In the genomic region with DNA sequence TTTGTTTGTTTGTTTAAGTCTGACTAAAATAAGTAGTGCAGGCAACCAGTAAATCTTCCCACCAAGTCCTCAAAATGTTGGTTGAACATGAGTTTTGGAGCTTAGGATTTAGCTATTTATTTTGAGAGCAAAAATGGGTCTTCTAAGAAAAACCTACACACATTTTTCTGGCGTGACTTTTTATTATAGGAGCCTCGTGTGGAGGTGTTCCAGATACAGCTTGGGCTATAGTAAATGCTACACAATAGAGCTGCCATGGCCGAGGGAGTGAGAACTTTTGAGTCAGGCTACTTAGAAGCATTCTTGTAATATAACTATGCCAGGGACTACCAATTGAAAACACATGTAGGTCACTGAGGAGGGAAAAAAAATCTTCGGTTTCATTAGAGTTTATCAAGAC, we compare ENCODE assay signal across 24 mouse cellular contexts.
A peak's percentile ranks its signal among the peaks of the same experiment; 100 is the strongest.
DNase-seq lines count a peak whose midpoint lies in the region; ATAC-seq lines count a peak whose summit lies in the region.
"Had no signal": no experiment of that assay in that cellular context is flagged by ENCODE, and none has a peak within 500 bp of the region (broad histone marks: within the 10 kb centered on the region; RNA-seq: fewer than 3 reads in every experiment).

No protein-coding gene starts in this region.

- H3K9ac ChIP-seq in limb, embryonic 11.5 days (ENCODE audit: low read length), result no peak overlapping the region
- H3K9ac ChIP-seq: embryonic facial prominence, embryonic 13.5 days; embryonic facial prominence, embryonic 15.5 days; forebrain, embryonic 13.5 days; forebrain, embryonic 15.5 days; forebrain, postnatal 0 days had no signal

- no peaks in the 10 kb centered on the region for H3K27me3 ChIP-seq in limb, embryonic 11.5 days (ENCODE audit: control insufficient read depth, insufficient read depth, low read length)
- H3K27me3 ChIP-seq: embryonic facial prominence, embryonic 13.5 days; embryonic facial prominence, embryonic 15.5 days; forebrain, embryonic 13.5 days; forebrain, embryonic 15.5 days had no signal

- H3K27ac ChIP-seq in limb, embryonic 11.5 days (replicated peaks; ENCODE audit: low read depth, low read length), result no peak overlapping the region
- H3K27ac ChIP-seq: embryonic facial prominence, embryonic 13.5 days; embryonic facial prominence, embryonic 15.5 days; forebrain, embryonic 13.5 days; forebrain, embryonic 15.5 days; gastrocnemius, adult 2 months had no signal

- whole genome bisulfite sequencing in limb, embryonic 11.5 days, result 21% methylated on average over 4 of the region's 4 CpGs

- H3K36me3 ChIP-seq in limb, embryonic 11.5 days (ENCODE audit: control insufficient read depth, insufficient read depth, low read length), result no peaks in the 10 kb centered on the region
- H3K36me3 ChIP-seq: embryonic facial prominence, embryonic 13.5 days; embryonic facial prominence, embryonic 15.5 days; forebrain, embryonic 15.5 days had no signal

- ATAC-seq in frontal cortex, adult (ENCODE audit: low TSS enrichment), result peak; percentile 76
- no peak for ATAC-seq in limb, embryonic 11.5 days (ENCODE audit: insufficient number of reproducible peaks, low FRiP score, low TSS enrichment, low read depth)
- ATAC-seq in erythroid progenitor cell, adult 5-6 weeks (replicated peaks; ENCODE audit: low FRiP score, poor library complexity, severe bottlenecking), result no peak
- ATAC-seq: forebrain, embryonic 13.5 days; forebrain, embryonic 15.5 days; forebrain, postnatal 0 days had no signal

- peak; percentile 16 for DNase-seq in embryo, embryonic 11 days
- no peak for DNase-seq in embryo, embryonic 9.5 days (ENCODE audit: extremely low spot score)
- DNase-seq in frontal cortex, postnatal 10 days (ENCODE audit: low spot score in 2 of 2), result no peak
- DNase-seq in forelimb bud, embryonic 11.5 days (ENCODE audit: low read depth, low spot score), result peak; percentile 41
- peak; percentile 29 for DNase-seq in limb, embryonic 11.5 days (ENCODE audit: low spot score)
- DNase-seq in adrenal gland, postnatal 4 days (ENCODE audit: low spot score in 2 of 2), result no peak
- DNase-seq: adrenal gland, adult 2 months; adrenal gland, postnatal 10 days; adrenal gland, postnatal 25 days; cerebellum, adult 11 months; cerebellum, adult 18-20 months; cerebellum, adult 8-10 months; cerebellum, adult 9-11 months; cerebellum, postnatal 14 days; cerebellum, postnatal 36 days; forebrain, postnatal 0 days; gastrocnemius, adult 2 months had no signal

- no peak overlapping the region for H3K4me2 ChIP-seq in limb, embryonic 11.5 days (ENCODE audit: low read depth, severe bottlenecking)
- H3K4me2 ChIP-seq: embryonic facial prominence, embryonic 13.5 days; embryonic facial prominence, embryonic 15.5 days; forebrain, embryonic 13.5 days; forebrain, embryonic 15.5 days had no signal

- H3K9me3 ChIP-seq in limb, embryonic 11.5 days (ENCODE audit: control insufficient read depth, low read length), result no peaks in the 10 kb centered on the region
- H3K9me3 ChIP-seq: embryonic facial prominence, embryonic 13.5 days; embryonic facial prominence, embryonic 15.5 days; forebrain, embryonic 13.5 days; forebrain, embryonic 15.5 days had no signal

- no peaks in the 10 kb centered on the region for H3K4me1 ChIP-seq in limb, embryonic 11.5 days (ENCODE audit: control insufficient read depth, insufficient read depth, low read length)
- H3K4me1 ChIP-seq: embryonic facial prominence, embryonic 13.5 days; embryonic facial prominence, embryonic 15.5 days had no signal

- no peak overlapping the region for H3K4me3 ChIP-seq in limb, embryonic 11.5 days (ENCODE audit: low read depth, low read length)
- H3K4me3 ChIP-seq: embryonic facial prominence, embryonic 13.5 days; embryonic facial prominence, embryonic 15.5 days; erythroblast, embryonic 14.5 days; forebrain, embryonic 13.5 days; forebrain, embryonic 15.5 days; gastrocnemius, adult 2 months had no signal

Comparison
In these comparisons a context has a peak if more than half of its experiments do, and no peak if none do; other contexts are left out.
1. DNase-seq: peak in embryo, embryonic 11 days (single experiment), forelimb bud, embryonic 11.5 days (single experiment) and limb, embryonic 11.5 days (single experiment); none in embryo, embryonic 9.5 days (single experiment), frontal cortex, postnatal 10 days (0 of 2) and adrenal gland, postnatal 4 days (0 of 2).